Mouse (Mus musculus): ENCODE results near the gene Cyp4f16.
"Not testable (repeated sequence)": the region's sequence is repeated elsewhere in the genome, so short reads cannot be mapped to it uniquely, and the experiment has no call there.

The Cyp4f16 gene

GRCm38 (mm10) chr17:32550377-32550776 lies 14.0 kb downstream of the Cyp4f16 start:
- not testable (repeated sequence) for DNase-seq (ENCODE audit: low read depth, low spot score)

GRCm38 (mm10) chr17:32550900-32551770 lies 14.8 kb downstream of the Cyp4f16 start:
- DNase-seq (ENCODE audit: low read depth, low spot score) = no peak

GRCm38 (mm10) chr17:32553016-32553415 lies 16.7 kb downstream of the Cyp4f16 start:
- not testable (repeated sequence) for DNase-seq (ENCODE audit: low read depth, low spot score)

GRCm38 (mm10) chr17:32554368-32554767 lies 18.0 kb downstream of the Cyp4f16 start:
- DNase-seq (ENCODE audit: low read depth, low spot score) = not testable (repeated sequence)

GRCm38 (mm10) chr17:32563301-32563700 lies 26.9 kb downstream of the Cyp4f16 start:
- DNase-seq (ENCODE audit: low read depth, low spot score) = not testable (repeated sequence)

GRCm38 (mm10) chr17:32573286-32573685 lies 36.9 kb downstream of the Cyp4f16 start:
- not testable (repeated sequence) for DNase-seq (ENCODE audit: low read depth, low spot score)

- no peak for DNase-seq (ENCODE audit: low read depth, low spot score)
These were observed 41.3 kb downstream of the Cyp4f16 start for GRCm38 (mm10) chr17:32577496-32578186.

- no peak for DNase-seq (ENCODE audit: low read depth, low spot score)
These were observed 60.1 kb downstream of the Cyp4f16 start for GRCm38 (mm10) chr17:32596494-32596893.
